Mouse (Mus musculus) liver, postnatal 0 days (tissue): ENCODE data around the gene Ubash3b.

Experiments used
- CTCF ChIP-seq: sonication (generic); IDR thresholded peaks from 2 replicates; pipeline ENCODE4 v1.5.1; 2016; ENCODE audit warnings: antibody characterized with exemption, low read depth
- EP300 ChIP-seq: IDR thresholded peaks from 2 replicates; pipeline ENCODE4 v1.6.1; 2016; ENCODE audit warnings: antibody characterized with exemption, low read depth, mild to moderate bottlenecking

DNA sequence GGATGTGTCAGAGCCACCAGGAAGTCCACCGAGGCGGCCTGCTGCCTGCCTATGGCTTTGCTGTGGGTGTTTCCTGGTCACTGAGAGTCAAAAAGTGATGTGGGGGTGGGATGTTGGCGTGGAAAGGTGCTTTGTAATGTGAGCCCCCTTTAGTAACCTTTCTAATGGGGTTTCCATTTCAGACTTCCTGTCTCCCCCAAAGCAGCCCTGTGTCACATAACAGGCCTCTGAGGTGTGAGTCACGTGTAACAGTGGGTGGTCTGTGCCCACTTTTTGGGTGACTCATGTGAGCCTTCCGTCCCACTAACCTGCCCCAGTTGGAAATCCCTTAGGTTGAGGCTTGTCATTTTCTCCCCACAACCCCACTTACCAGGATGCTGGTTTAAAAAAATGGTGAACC lies 167.4 kb downstream of the Ubash3b start:
- TF ChIP-seq CTCF (no peak), EP300 (no peak)
